In genomic region chr15:100414011-100414410, GRCm38 (mm10) we compare ENCODE assay signal across 15 mouse cellular contexts. TPM values are rescaled to one million over a fixed set of nuclear protein-coding genes. Genes with fewer than 3 reads are reported as not detected.
DNase-seq lines count a peak whose midpoint lies in the region; ATAC-seq lines count a peak whose summit lies in the region.
"Had no signal": no experiment of that assay in that cellular context is flagged by ENCODE, and none has a peak within 500 bp of the region (broad histone marks: within the 10 kb centered on the region; RNA-seq: fewer than 3 reads in every experiment).

No protein-coding gene starts in this region.

- no peak for DNase-seq in intestine, embryonic 14.5 days (ENCODE audit: low spot score)
- no peak for DNase-seq in B cell, adult 2 months
- no peak for DNase-seq in layer of hippocampus, adult 11-12 months (ENCODE audit: low spot score)
- no peak for DNase-seq in heart, postnatal 14 days
- DNase-seq: layer of hippocampus, postnatal 36 days had no signal

- no peak overlapping the region for H3K4me2 ChIP-seq in midbrain, embryonic 13.5 days (replicated peaks)
- no peak overlapping the region for H3K4me2 ChIP-seq in midbrain, embryonic 15.5 days
- no peak overlapping the region for H3K4me2 ChIP-seq in intestine, embryonic 14.5 days (ENCODE audit: low read length)
- H3K4me2 ChIP-seq: forebrain, embryonic 15.5 days had no signal

- H3K9me3 ChIP-seq in midbrain, embryonic 13.5 days: no peaks in the 10 kb centered on the region
- H3K9me3 ChIP-seq in midbrain, embryonic 15.5 days: no peaks in the 10 kb centered on the region
- no peaks in the 10 kb centered on the region for H3K9me3 ChIP-seq in intestine, embryonic 14.5 days (ENCODE audit: control insufficient read depth, low read length)
- H3K9me3 ChIP-seq: forebrain, embryonic 15.5 days had no signal

- H3K27me3 ChIP-seq in midbrain, embryonic 13.5 days: no peaks in the 10 kb centered on the region
- H3K27me3 ChIP-seq in midbrain, embryonic 15.5 days (replicated peaks): no peaks in the 10 kb centered on the region
- H3K27me3 ChIP-seq in intestine, embryonic 14.5 days (replicated peaks; ENCODE audit: control insufficient read depth, insufficient read depth, low read length): no peaks in the 10 kb centered on the region
- H3K27me3 ChIP-seq: forebrain, embryonic 15.5 days; Patski had no signal

- no peak for ATAC-seq in midbrain, embryonic 13.5 days
- ATAC-seq in midbrain, embryonic 15.5 days (replicated peaks): no peak
- ATAC-seq in intestine, embryonic 14.5 days (replicated peaks; ENCODE audit: low FRiP score, low TSS enrichment, low read depth): 0 out of 2 replicates have a peak, but pooled peaks have one; percentile 62
- peak; percentile 48; the same call in 1 of the 2 replicates for ATAC-seq in megakaryocyte, adult 5-6 weeks (ENCODE audit: poor library complexity, severe bottlenecking)
- ATAC-seq: forebrain, embryonic 15.5 days; lung, postnatal 0 days; Patski had no signal

- no peak overlapping the region for H3K4me3 ChIP-seq in midbrain, embryonic 13.5 days (replicated peaks)
- no peak overlapping the region for H3K4me3 ChIP-seq in midbrain, embryonic 15.5 days
- H3K4me3 ChIP-seq in intestine, embryonic 14.5 days (ENCODE audit: low read depth, low read length): no peak overlapping the region
- H3K4me3 ChIP-seq: forebrain, embryonic 15.5 days had no signal

- H3K36me3 ChIP-seq in midbrain, embryonic 13.5 days: peaks cover 25% of the 10 kb centered on the region
- no peaks in the 10 kb centered on the region; the same call in 1 of the 2 replicates for H3K36me3 ChIP-seq in midbrain, embryonic 15.5 days (replicated peaks)
- H3K36me3 ChIP-seq in intestine, embryonic 14.5 days (ENCODE audit: control insufficient read depth, insufficient read depth, low read length): peaks cover 21% of the 10 kb centered on the region

- H3K27ac ChIP-seq in midbrain, embryonic 13.5 days: no peak overlapping the region
- H3K27ac ChIP-seq in midbrain, embryonic 15.5 days: no peak overlapping the region
- H3K27ac ChIP-seq in intestine, embryonic 14.5 days (ENCODE audit: low read depth): no peak overlapping the region
- H3K27ac ChIP-seq: forebrain, embryonic 15.5 days had no signal

- intact Hi-C loops in heart, postnatal 14 days (cut with DNase I): no loop called here

- WGBS in midbrain, embryonic 13.5 days: 75% methylated on average over 4 of the region's 4 CpGs
- 86% methylated on average over 4 of the region's 4 CpGs for WGBS in midbrain, embryonic 15.5 days
- WGBS in intestine, embryonic 14.5 days: 54% methylated on average over 4 of the region's 4 CpGs

- peaks cover 2% of the 10 kb centered on the region for H3K4me1 ChIP-seq in midbrain, embryonic 13.5 days (replicated peaks)
- H3K4me1 ChIP-seq in midbrain, embryonic 15.5 days: peaks cover under 1% of the 10 kb centered on the region; the same call in 1 of the 2 replicates
- H3K4me1 ChIP-seq in intestine, embryonic 14.5 days (replicated peaks; ENCODE audit: control insufficient read depth, insufficient read depth, low read length): no peaks in the 10 kb centered on the region
- H3K4me1 ChIP-seq: forebrain, embryonic 15.5 days had no signal

- 0 out of 2 replicates have a peak overlapping the region, but pooled peaks have one; percentile 19 for H3K9ac ChIP-seq in midbrain, embryonic 13.5 days (replicated peaks)
- H3K9ac ChIP-seq in midbrain, embryonic 15.5 days: no peak overlapping the region
- H3K9ac ChIP-seq in intestine, embryonic 14.5 days (ENCODE audit: low read length): no peak overlapping the region
- H3K9ac ChIP-seq: forebrain, embryonic 15.5 days had no signal

RNA-seq across cellular contexts. Expression of gene Gm5475, which starts 7.9 kb away (rescaled TPM):
- polyA plus RNA-seq in midbrain, embryonic 13.5 days (2015; fragmentation: Nextera tagmentation; extraction: Ambion mirVana): 0.08 and 0.11 TPM in 2 replicates
- polyA plus RNA-seq in midbrain, embryonic 15.5 days (2015; fragmentation: Nextera tagmentation; extraction: Ambion mirVana): 0.09 TPM in 2 replicates
- not detected in 2 replicates for polyA plus RNA-seq in intestine, embryonic 14.5 days (2014; fragmentation: Nextera tagmentation; extraction: Ambion mirVana)
- not detected in 2 replicates for total RNA-seq in megakaryocyte, adult 5-6 weeks (2015)
- total RNA-seq in megakaryocyte, adult 5-6 weeks (2017): not detected in 2 replicates
- total RNA-seq in heart, postnatal 14 days (2021): not detected
- total RNA-seq: layer of hippocampus, postnatal 36 days; midbrain, postnatal 0 days had no signal

RNA-seq across cellular contexts. Expression of gene Slc11a2, which starts 10.9 kb away (rescaled TPM):
- polyA plus RNA-seq in midbrain, embryonic 13.5 days (2015; fragmentation: Nextera tagmentation; extraction: Ambion mirVana): 21.5 TPM in 2 replicates
- polyA plus RNA-seq in midbrain, embryonic 15.5 days (2015; fragmentation: Nextera tagmentation; extraction: Ambion mirVana): 28.0 and 31.0 TPM in 2 replicates
- 17.6 and 20.6 TPM in 2 replicates for polyA plus RNA-seq in intestine, embryonic 14.5 days (2014; fragmentation: Nextera tagmentation; extraction: Ambion mirVana)
- total RNA-seq in megakaryocyte, adult 5-6 weeks (2015): 5.0 and 5.3 TPM in 2 replicates
- 3.1 and 6.0 TPM in 2 replicates for total RNA-seq in megakaryocyte, adult 5-6 weeks (2017)
- 10 to 100 TPM; 53.6 to 58.2 TPM for total RNA-seq in heart, postnatal 14 days (2021)

RNA-seq across cellular contexts. Expression of gene Higd1c, which starts 49.7 kb away (rescaled TPM):
- not detected in 2 replicates for polyA plus RNA-seq in midbrain, embryonic 13.5 days (2015; fragmentation: Nextera tagmentation; extraction: Ambion mirVana)
- not detected in 2 replicates for polyA plus RNA-seq in midbrain, embryonic 15.5 days (2015; fragmentation: Nextera tagmentation; extraction: Ambion mirVana)
- polyA plus RNA-seq in intestine, embryonic 14.5 days (2014; fragmentation: Nextera tagmentation; extraction: Ambion mirVana): not detected in 2 replicates
- not detected in 2 replicates for total RNA-seq in megakaryocyte, adult 5-6 weeks (2015)
- not detected in 2 replicates for total RNA-seq in megakaryocyte, adult 5-6 weeks (2017)
- not detected for total RNA-seq in heart, postnatal 14 days (2021)
- total RNA-seq: layer of hippocampus, postnatal 36 days; midbrain, postnatal 0 days had no signal
- polyA plus RNA-seq: brain, embryonic 14.5 days; forebrain, embryonic 15.5 days; heart, postnatal 0 days; lung, postnatal 0 days; midbrain, postnatal 0 days; Patski; stomach, embryonic 16.5 days had no signal

RNA-seq across cellular contexts. Expression of gene Letmd1, which starts 54.8 kb away (rescaled TPM):
- 55.1 and 55.2 TPM in 2 replicates for polyA plus RNA-seq in midbrain, embryonic 13.5 days (2015; fragmentation: Nextera tagmentation; extraction: Ambion mirVana)
- polyA plus RNA-seq in midbrain, embryonic 15.5 days (2015; fragmentation: Nextera tagmentation; extraction: Ambion mirVana): 57.0 and 59.5 TPM in 2 replicates
- polyA plus RNA-seq in intestine, embryonic 14.5 days (2014; fragmentation: Nextera tagmentation; extraction: Ambion mirVana): 38.5 and 40.1 TPM in 2 replicates
- 15.2 and 17.2 TPM in 2 replicates for total RNA-seq in megakaryocyte, adult 5-6 weeks (2015)
- 8.8 and 15.5 TPM in 2 replicates for total RNA-seq in megakaryocyte, adult 5-6 weeks (2017)
- total RNA-seq in heart, postnatal 14 days (2021): 10 to 100 TPM; 12.8 to 20.4 TPM

Comparison
In these comparisons a context has a peak if more than half of its experiments do, and no peak if none do; other contexts are left out.
1. ATAC-seq: peak in intestine, embryonic 14.5 days (single experiment) and megakaryocyte, adult 5-6 weeks (single experiment); none in midbrain, embryonic 13.5 days (single experiment) and midbrain, embryonic 15.5 days (single experiment).